Mouse (Mus musculus) CH12.LX (cell line): Measurements from ENCODE around the gene Pjvk. TPM values are rescaled to one million over a fixed set of nuclear protein-coding genes. Genes with fewer than 3 reads are reported as not detected.

Source experiments
- DNase-seq: peaks from one replicate; pipeline ENCODE4 v3.0.0-alpha.2; 2013; ENCODE audit errors: extremely low read depth
- H3K27ac ChIP-seq: 2 replicates; pipeline ENCODE4 v1.5.1; 2012; ENCODE audit warnings: low read depth, mild to moderate bottlenecking, control low read depth, moderate library complexity; ENCODE audit not compliant: insufficient read depth
- H3K27me3 ChIP-seq: replicated peaks from 2 replicates; pipeline ENCODE3; 2012; ENCODE audit warnings: inconsistent platforms
- H3K36me3 ChIP-seq, 2 experiments: replicated peaks in 1 of 2; 2 replicates each; pipeline versions ENCODE3 to v1.6.1; 2012; ENCODE audit warnings: inconsistent platforms in 1 of 2, low read length in 1 of 2, mild to moderate bottlenecking in 1 of 2, mixed read lengths in 1 of 2, moderate library complexity in 1 of 2; ENCODE audit not compliant: control insufficient read depth in 1 of 2, insufficient read depth in 1 of 2
- H3K4me1 ChIP-seq, 2 experiments: 2 replicates each; pipeline ENCODE4 v1.6.1; 2012; ENCODE audit warnings: inconsistent platforms in 1 of 2, moderate library complexity in 1 of 2; ENCODE audit not compliant: insufficient read depth in 2 of 2, control insufficient read depth in 1 of 2
- H3K4me2 ChIP-seq: 2 replicates; pipeline ENCODE4 v1.6.1; 2012; ENCODE audit warnings: low read depth, mild to moderate bottlenecking, control low read depth; ENCODE audit not compliant: poor library complexity, insufficient read depth, severe bottlenecking
- H3K4me3 ChIP-seq, 3 experiments: fragments of 150-350 bp in 1 of 3; sonication (generic) in 1 of 3; replicated peaks in 1 of 3; 2 replicates each; pipeline versions ENCODE3 to v1.5.1; 2011 to 2012; ENCODE audit warnings: low read depth in 2 of 3, low read length in 2 of 3, mild to moderate bottlenecking in 2 of 3, moderate library complexity in 2 of 3, control low read depth in 1 of 3, improper control_type of control experiment in 1 of 3, inconsistent platforms in 1 of 3, mixed read lengths in 1 of 3; ENCODE audit not compliant: poor library complexity in 1 of 3
- H3K79me2 ChIP-seq: replicated peaks from 2 replicates; pipeline ENCODE4 v1.6.1; 2012; ENCODE audit warnings: mild to moderate bottlenecking, moderate library complexity; ENCODE audit not compliant: control insufficient read depth, poor library complexity, insufficient read depth, severe bottlenecking; ENCODE audit errors: extremely low read depth
- H3K9ac ChIP-seq: 2 replicates; pipeline ENCODE4 v1.6.1; 2012; ENCODE audit warnings: low read depth, mild to moderate bottlenecking, control low read depth, moderate library complexity; ENCODE audit not compliant: insufficient read depth
- H3K9me3 ChIP-seq: replicated peaks from 2 replicates; pipeline ENCODE3; 2012; ENCODE audit warnings: low read length, inconsistent platforms, mixed read lengths
- CHD1 ChIP-seq: IDR thresholded peaks from 2 replicates; pipeline ENCODE4 v1.6.1; 2012; ENCODE audit warnings: low read depth, low read length, improper control_type of control experiment, inconsistent platforms
- ELF1 ChIP-seq: IDR thresholded peaks from 2 replicates; pipeline ENCODE4 v1.6.1; 2014; ENCODE audit warnings: low read depth, mild to moderate bottlenecking, inconsistent platforms, low read length, improper control_type of control experiment
- EP300 ChIP-seq: IDR thresholded peaks from 2 replicates; pipeline ENCODE4 v1.6.1; 2011; ENCODE audit warnings: low read length, improper control_type of control experiment
- ETS1 ChIP-seq: conservative IDR thresholded peaks from 2 replicates; pipeline ENCODE4 v1.6.1; 2012; ENCODE audit warnings: low read depth, mild to moderate bottlenecking, inconsistent platforms, low read length, improper control_type of control experiment, moderate library complexity
- GABPA ChIP-seq: IDR thresholded peaks from 2 replicates; pipeline ENCODE4 v1.6.1; 2012; ENCODE audit warnings: low read depth, low read length, improper control_type of control experiment, inconsistent platforms; ENCODE audit not compliant: insufficient replicate concordance
- HCFC1 ChIP-seq: IDR thresholded peaks from 2 replicates; pipeline ENCODE4 v1.6.1; 2012; ENCODE audit warnings: low read depth, mild to moderate bottlenecking, inconsistent platforms, low read length, improper control_type of control experiment
- JUN ChIP-seq: IDR thresholded peaks from 2 replicates; pipeline ENCODE4 v1.6.1; 2011; ENCODE audit warnings: low read depth, mild to moderate bottlenecking, low read length, improper control_type of control experiment, moderate library complexity; ENCODE audit not compliant: insufficient read depth
- KAT2A ChIP-seq: IDR thresholded peaks from 2 replicates; pipeline ENCODE4 v1.6.1; 2012; ENCODE audit warnings: low read length, improper control_type of control experiment, inconsistent platforms; ENCODE audit not compliant: insufficient replicate concordance
- MAFK ChIP-seq: IDR thresholded peaks from 2 replicates; pipeline ENCODE4 v1.6.1; 2011; ENCODE audit warnings: low read length, improper control_type of control experiment; ENCODE audit not compliant: insufficient replicate concordance
- MAX ChIP-seq: IDR thresholded peaks from 2 replicates; pipeline ENCODE4 v1.6.1; 2011; ENCODE audit warnings: low read length, improper control_type of control experiment
- MAZ ChIP-seq: IDR thresholded peaks from 2 replicates; pipeline ENCODE4 v1.6.1; 2012; ENCODE audit warnings: low read depth, mild to moderate bottlenecking, inconsistent platforms, low read length, improper control_type of control experiment, moderate library complexity
- PAX5 ChIP-seq: IDR thresholded peaks from 2 replicates; pipeline ENCODE4 v1.6.1; 2012; ENCODE audit warnings: low read length, inconsistent platforms, mixed read lengths
- POLR2A ChIP-seq: IDR thresholded peaks from 2 replicates; pipeline ENCODE4 v1.6.1; 2011; ENCODE audit warnings: low read depth, mild to moderate bottlenecking, improper control_type of control experiment, low read length
- POLR2AphosphoS2 ChIP-seq: IDR thresholded peaks from 2 replicates; pipeline ENCODE4 v1.6.1; 2011; ENCODE audit warnings: low read depth, low read length, improper control_type of control experiment
- SIN3A ChIP-seq: IDR thresholded peaks from 2 replicates; pipeline ENCODE4 v1.6.1; 2012; ENCODE audit warnings: low read length, improper control_type of control experiment, inconsistent platforms
- TBP ChIP-seq: conservative IDR thresholded peaks from 2 replicates; pipeline ENCODE4 v1.6.1; 2011; ENCODE audit warnings: low read depth, low read length, improper control_type of control experiment
- TCF12 ChIP-seq: IDR thresholded peaks from 2 replicates; pipeline ENCODE4 v1.6.1; 2014; ENCODE audit warnings: low read depth, mild to moderate bottlenecking, inconsistent platforms, low read length, improper control_type of control experiment
- UBTF ChIP-seq: IDR thresholded peaks from 2 replicates; pipeline ENCODE4 v1.6.1; 2012; ENCODE audit warnings: low read depth, mild to moderate bottlenecking, inconsistent platforms, low read length, improper control_type of control experiment, moderate library complexity
- ZMIZ1 ChIP-seq: IDR thresholded peaks from 2 replicates; pipeline ENCODE4 v1.6.1; 2012; ENCODE audit warnings: low read depth, mild to moderate bottlenecking, inconsistent platforms, low read length, improper control_type of control experiment
- dilution Hi-C: fragments of 300-500 bp; cut with MboI; formaldehyde crosslinking; loops from 2 replicates; pipeline ENCODE4 v1.14.3; 2020; ENCODE audit warnings: low sequenced_read_pairs; ENCODE audit not compliant: extremely low pct_unique_long_range_greater_than_20kb, extremely low pct_ligation_motif_present
- in situ Hi-C: fragments of 300-500 bp; cut with MboI; formaldehyde crosslinking; loops from 3 replicates; pipeline ENCODE4 v1.14.3; 2019; ENCODE audit warnings: low sequenced_read_pairs, low pct_ligation_motif_present, low pct_unique_long_range_greater_than_20kb, mixed read lengths
- polyA plus RNA-seq: library from polyadenylated mRNA; unstranded; fragments of >175 nt; gene quantifications from 2 replicates; pipeline ENCODE4 v1.2.1, GENCODE M21; 2012; ENCODE audit warnings: low read depth; ENCODE audit not compliant: insufficient read length
- total RNA-seq, 2 experiments: library from RNA; depleted of rRNA; stranded (reverse); fragments of 300-350 nt in 1 of 2; fragments of >200 nt in 1 of 2; gene quantifications; 2 replicates each; pipeline ENCODE4 v1.2.3; 2012 to 2014

Gene Pjvk
- total and polyA plus RNA-seq, 3 experiments, result not detected

DNA sequence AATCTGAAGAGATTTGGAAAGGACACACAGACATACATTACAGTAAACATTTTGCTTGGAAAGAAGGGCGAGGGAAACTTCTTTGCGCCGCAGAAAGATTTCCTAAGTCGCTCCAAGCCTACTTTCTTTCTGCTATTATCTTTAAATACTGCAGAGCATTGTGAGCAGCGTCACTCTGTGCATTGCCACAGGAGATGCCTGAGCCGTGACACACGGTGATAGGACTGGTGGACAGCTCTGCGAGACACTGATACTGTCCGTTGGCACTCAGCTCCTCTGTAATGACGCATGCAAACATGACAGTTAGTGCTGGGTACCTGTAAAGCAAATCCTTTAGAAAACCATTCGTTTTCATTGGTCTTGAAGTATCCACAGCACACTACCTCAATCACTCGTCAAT is 18.0 kb upstream of the Pjvk start:
- dilution Hi-C loops, result no loop called here
- H3K79me2 ChIP-seq, result no peaks in the 10 kb centered on the region
- in situ Hi-C loops, result no loop called here
- H3K27me3 ChIP-seq, result no peaks in the 10 kb centered on the region
- H3K36me3 ChIP-seq, result peaks cover 0 to 14% of the 10 kb centered on the region in 2 experiments
- H3K27ac ChIP-seq, result no peak overlapping the region
- TF ChIP-seq MAX (no peak), POLR2AphosphoS2 (no peak), MAFK (no peak), PAX5 (no peak), SIN3A (no peak), UBTF (no peak), MAZ (no peak), JUN (no peak), KAT2A (no peak), ELF1 (no peak), POLR2A (no peak), TBP (no peak)
- H3K9me3 ChIP-seq, result no peaks in the 10 kb centered on the region
- no peaks in the 10 kb centered on the region for H3K4me1 ChIP-seq
- no peak for DNase-seq
- H3K9ac ChIP-seq, result no peak overlapping the region
- H3K4me2 ChIP-seq, result no peak overlapping the region
- no peak overlapping the region for H3K4me3 ChIP-seq

DNA sequence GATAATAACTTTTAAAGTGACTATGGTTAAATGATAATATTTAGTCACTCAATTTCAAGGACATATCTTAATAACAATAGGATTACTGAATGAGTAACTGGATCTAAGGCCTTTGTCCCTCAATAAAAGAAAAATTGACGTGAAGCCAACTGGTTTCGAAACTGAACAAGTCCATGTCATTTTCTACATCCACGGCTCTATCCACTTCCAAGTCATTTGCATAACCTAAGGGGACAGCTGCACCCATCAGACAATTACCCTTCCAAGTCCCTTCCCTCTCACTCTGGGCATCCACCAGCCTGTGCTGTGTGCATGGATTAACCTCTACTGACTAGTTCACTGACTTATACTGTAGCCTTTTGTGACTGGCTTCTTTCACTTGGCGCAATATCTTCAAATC is 16.7 kb upstream of the Pjvk start:
- Histone ChIP-seq H3K9me3 (no peaks in the 10 kb centered on the region), H3K36me3 (peaks cover 0 to 20% of the 10 kb centered on the region in 2 experiments), H3K4me2 (no peak overlapping the region), H3K4me1 (no peaks in the 10 kb centered on the region), H3K27ac (no peak overlapping the region), H3K9ac (no peak overlapping the region), H3K27me3 (no peaks in the 10 kb centered on the region), H3K79me2 (no peaks in the 10 kb centered on the region), H3K4me3 (no peak overlapping the region)
- dilution Hi-C loops, result no loop called here
- in situ Hi-C loops, result no loop called here
- DNase-seq, result no peak
- no peak for TF ChIP-seq ETS1
- TF ChIP-seq UBTF, result no peak
- no peak for TF ChIP-seq CHD1
- no peak for TF ChIP-seq HCFC1
- no peak for TF ChIP-seq MAX
- no peak for TF ChIP-seq TCF12
- TF ChIP-seq MAZ, result no peak
- no peak for TF ChIP-seq GABPA
- no peak for TF ChIP-seq EP300
- no peak for TF ChIP-seq ZMIZ1
- no peak for TF ChIP-seq ELF1
